Mouse (Mus musculus) myocyte (in vitro differentiated cells): Measurements from ENCODE around the gene Rtn4r.

ENCODE experiments used
- MYOD1 ChIP-seq, 3 experiments: IDR thresholded peaks; one replicate each; pipeline ENCODE4 v1.6.1; 2011; ENCODE audit warnings: control low read depth in 2 of 3, low read depth in 2 of 3, mild to moderate bottlenecking in 2 of 3, moderate library complexity in 1 of 3; ENCODE audit not compliant: insufficient read length in 2 of 3, control insufficient read depth in 1 of 3
- POLR2A ChIP-seq: IDR thresholded peaks from one replicate; pipeline ENCODE4 v1.6.1; 2011; ENCODE audit warnings: low read depth, mild to moderate bottlenecking, control low read depth, moderate library complexity; ENCODE audit not compliant: insufficient read length
- POLR2AphosphoS2 ChIP-seq: IDR thresholded peaks from one replicate; pipeline ENCODE4 v1.6.1; 2011; ENCODE audit warnings: low read depth, control low read depth; ENCODE audit not compliant: insufficient read length

DNA sequence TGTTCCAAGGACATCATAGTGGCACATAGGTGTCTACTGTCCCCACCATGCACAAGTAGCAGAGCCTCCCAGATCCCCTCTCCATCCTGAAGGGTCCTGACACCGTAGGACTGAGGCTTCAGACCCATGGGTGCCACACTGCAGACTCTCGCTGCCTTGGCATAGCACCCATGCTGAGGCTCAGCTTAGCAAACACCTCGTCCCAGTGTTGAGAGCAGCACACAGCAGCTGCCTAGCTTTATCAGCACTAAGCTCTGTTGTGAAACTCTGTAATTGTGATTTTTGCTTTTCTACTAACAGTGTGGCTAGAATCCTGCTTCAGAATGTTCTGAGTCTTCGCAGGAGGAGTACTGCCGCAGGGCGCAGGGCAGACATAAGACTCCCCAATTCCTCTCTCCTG is 70.4 kb downstream of the Rtn4r start:
- TF ChIP-seq POLR2A (no peak), POLR2AphosphoS2 (no peak), MYOD1 (IDR thresholded peaks at IDR 0.05; ENCODE audit: control insufficient read depth in 1 of 3, insufficient read length in 2 of 3, low read depth in 2 of 3) (no peak)
